Mouse (Mus musculus) urinary bladder, postnatal 25 days (tissue): ENCODE measurements at regions not wholly inside any gene's neighbourhood (a gene's known extent, or its start where the extent isn't known, plus 50 kb on each side); places are given as distances from the start of the nearest gene placed in this dataset.
"Not testable (repeated sequence)": the region's sequence is repeated elsewhere in the genome, so short reads cannot be mapped to it uniquely, and the experiment has no call there.

ENCODE experiments used
- DNase-seq: peaks from one replicate; pipeline ENCODE4 v3.0.0; 2022; ENCODE audit warnings: low spot score

- DNase-seq, result not testable (repeated sequence)
Measured at GRCm38 (mm10) chr2:53632816-53633474, 441.4 kb downstream of the Arl6ip6 start.

GRCm38 (mm10) chr2:53668599-53669372 is 416.6 kb downstream of the Rprm start:
- DNase-seq, result no peak

- no peak for DNase-seq
Measured at GRCm38 (mm10) chr2:53680350-53681011, 404.9 kb downstream of the Rprm start.

- DNase-seq, result no peak
Measured at GRCm38 (mm10) chr2:53682599-53682998, 402.8 kb downstream of the Rprm start.

GRCm38 (mm10) chr2:53687281-53687680 is 398.1 kb downstream of the Rprm start:
- no peak for DNase-seq

- DNase-seq, result no peak
Measured at GRCm38 (mm10) chr2:53689223-53689880, 396.0 kb downstream of the Rprm start.

- no peak for DNase-seq
Measured at GRCm38 (mm10) chr2:53691580-53692118, 393.7 kb downstream of the Rprm start.

GRCm38 (mm10) chr2:53711213-53711612 is 374.1 kb downstream of the Rprm start:
- no peak for DNase-seq

- DNase-seq, result no peak
Measured at GRCm38 (mm10) chr2:53713106-53713640, 372.2 kb downstream of the Rprm start.

GRCm38 (mm10) chr2:53715017-53715416 is 370.3 kb downstream of the Rprm start:
- no peak for DNase-seq

GRCm38 (mm10) chr2:53723231-53723630 is 362.1 kb downstream of the Rprm start:
- no peak for DNase-seq

GRCm38 (mm10) chr2:53728693-53729092 is 356.7 kb downstream of the Rprm start:
- no peak for DNase-seq

- DNase-seq, result no peak
Measured at GRCm38 (mm10) chr2:53730451-53730850, 354.9 kb downstream of the Rprm start.

GRCm38 (mm10) chr2:53763486-53763885 is 321.9 kb downstream of the Rprm start:
- DNase-seq, result no peak

GRCm38 (mm10) chr2:53782035-53782434 is 303.3 kb downstream of the Rprm start:
- not testable (repeated sequence) for DNase-seq

GRCm38 (mm10) chr2:53788599-53788998 is 296.8 kb downstream of the Rprm start:
- DNase-seq, result not testable (repeated sequence)

GRCm38 (mm10) chr2:53796605-53797004 is 288.7 kb downstream of the Rprm start:
- DNase-seq, result no peak

GRCm38 (mm10) chr2:53803666-53804065 is 281.7 kb downstream of the Rprm start:
- DNase-seq, result no peak

- no peak for DNase-seq
Measured at GRCm38 (mm10) chr2:53850815-53851528, 234.4 kb downstream of the Rprm start.
